Mouse (Mus musculus) hindbrain, embryonic 15.5 days (tissue): ENCODE results near the gene Fnbp1. TPM values are rescaled to one million over a fixed set of nuclear protein-coding genes. Genes with fewer than 3 reads are reported as not detected.

Source experiments
- polyA plus RNA-seq: library from polyadenylated mRNA; unstranded; fragments of >200 nt; fragmentation: Nextera tagmentation; extraction: Ambion mirVana; gene quantifications from 2 replicates; pipeline ENCODE4 v1.2.1, GENCODE M21; 2015

The Fnbp1 gene
- polyA plus RNA-seq, 1 experiment from 2014 or later = 33.0 TPM

Other genes with a start within 250 kb of the Fnbp1 start
- gene Ptges, start 212.1 kb downstream of the Fnbp1 start, polyA plus RNA-seq = 5.4 and 5.6 TPM in 2 replicates
- 18.8 and 19.6 TPM in 2 replicates for gene Tor1b, start 189.0 kb downstream of the Fnbp1 start, polyA plus RNA-seq
- gene Tor1a, start 174.1 kb downstream of the Fnbp1 start, polyA plus RNA-seq = 90.0 and 91.0 TPM in 2 replicates
- gene BC005624, start 159.8 kb downstream of the Fnbp1 start, polyA plus RNA-seq = 89.9 and 93.8 TPM in 2 replicates
- gene Usp20, start 159.7 kb downstream of the Fnbp1 start, polyA plus RNA-seq = 43.2 and 50.5 TPM in 2 replicates
- gene Gpr107, start 10.3 kb upstream of the Fnbp1 start, polyA plus RNA-seq = 38.0 and 39.0 TPM in 2 replicates
- gene Ncs1, start 103.8 kb upstream of the Fnbp1 start, polyA plus RNA-seq = 168 and 183 TPM in 2 replicates
- gene Hmcn2, start 172.4 kb upstream of the Fnbp1 start, polyA plus RNA-seq = 0.24 and 0.27 TPM in 2 replicates